Mouse (Mus musculus) stomach, postnatal 0 days (tissue): ENCODE results near the gene Lhx6. TPM values are rescaled to one million over a fixed set of nuclear protein-coding genes. Genes with fewer than 3 reads are reported as not detected.

ENCODE experiments used
- ATAC-seq: fragments of 200-750 bp; cut with Nextera tagmentation; 2 replicates; pipeline ENCODE4 v1.8.0; 2017; ENCODE audit not compliant: low FRiP score, low TSS enrichment
- DNase-seq: peaks from one replicate; pipeline ENCODE4 v3.0.0-alpha.2; 2016; ENCODE audit warnings: low spot score
- H3K27ac ChIP-seq: fragments of 300-500 bp; sonication (generic); replicated peaks from 2 replicates; pipeline ENCODE4 v1.5.1; 2014; ENCODE audit warnings: mild to moderate bottlenecking, control low read depth
- H3K27me3 ChIP-seq: fragments of 300-500 bp; sonication (generic); 2 replicates; pipeline ENCODE4 v1.6.1; 2014; ENCODE audit warnings: low read length; ENCODE audit not compliant: control insufficient read depth, insufficient read depth
- H3K36me3 ChIP-seq: fragments of 300-500 bp; sonication (generic); 2 replicates; pipeline ENCODE4 v1.6.1; 2014; ENCODE audit warnings: low read length, mixed read lengths; ENCODE audit not compliant: control insufficient read depth, insufficient read depth
- H3K4me1 ChIP-seq: fragments of 300-500 bp; sonication (generic); replicated peaks from 2 replicates; pipeline ENCODE4 v1.6.1; 2014; ENCODE audit warnings: antibody characterized with exemption; ENCODE audit not compliant: control insufficient read depth, insufficient read depth
- H3K4me2 ChIP-seq: fragments of 300-500 bp; sonication (generic); replicated peaks from 2 replicates; pipeline ENCODE4 v1.6.1; 2014; ENCODE audit warnings: low read depth, mild to moderate bottlenecking, control low read depth, moderate library complexity
- H3K4me3 ChIP-seq: fragments of 300-500 bp; sonication (generic); 2 replicates; pipeline ENCODE4 v1.5.1; 2014; ENCODE audit warnings: low read depth, low read length, control low read depth
- H3K9ac ChIP-seq: fragments of 300-500 bp; sonication (generic); 2 replicates; pipeline ENCODE4 v1.6.1; 2014; ENCODE audit warnings: mild to moderate bottlenecking, low read length, control low read depth, mixed read lengths
- H3K9me3 ChIP-seq: fragments of 300-500 bp; sonication (generic); 2 replicates; pipeline ENCODE4 v1.6.1; 2016; ENCODE audit warnings: low read length; ENCODE audit not compliant: control insufficient read depth
- CTCF ChIP-seq: IDR thresholded peaks from 2 replicates; pipeline ENCODE4 v1.5.1; 2016; ENCODE audit warnings: antibody characterized with exemption, low read depth, mild to moderate bottlenecking, moderate library complexity
- EP300 ChIP-seq: optimal IDR thresholded peaks from 2 replicates; pipeline ENCODE3; 2016; ENCODE audit warnings: antibody characterized with exemption
- WGBS: fragments of 180-500 bp; shearing (Covaris S2); extraction: QIAGEN DNeasy Blood & Tissue Kit; methylation state at CpG from one replicate; pipeline ENCODE4 v1.1.7; 2014; 5-methylcytosine and 5-hydroxymethylcytosine counted together
- polyA plus RNA-seq: library from polyadenylated mRNA; unstranded; fragments of >200 nt; fragmentation: Nextera tagmentation; extraction: Ambion mirVana; gene quantifications from 2 replicates; pipeline ENCODE4 v1.2.1, GENCODE M21; 2015

Lhx6 gene
- polyA plus RNA-seq, 1 experiment from 2014 or later: 0.41 TPM

GRCm38 (mm10) chr2:36104436-36104955 lies 712 bp downstream of the Lhx6 start:
- peak overlapping the region; percentile 65 for H3K4me2 ChIP-seq
- no peaks in the 10 kb centered on the region for H3K36me3 ChIP-seq
- ATAC-seq (no peak), DNase-seq (no peak)
- TF ChIP-seq CTCF: no peak
- no peak for TF ChIP-seq EP300
- no peaks in the 10 kb centered on the region for H3K9me3 ChIP-seq
- no peak overlapping the region for H3K27ac ChIP-seq
- H3K4me3 ChIP-seq: peak overlapping the region; percentile 45
- peak overlapping the region; percentile 41; the same call in 1 of the 2 replicates for H3K9ac ChIP-seq
- H3K27me3 ChIP-seq: peaks cover 23% of the 10 kb centered on the region; the same call in 1 of the 2 replicates
- H3K4me1 ChIP-seq: no peaks in the 10 kb centered on the region
- WGBS: under 1% methylated on average over 32 of the region's 32 CpGs

DNA sequence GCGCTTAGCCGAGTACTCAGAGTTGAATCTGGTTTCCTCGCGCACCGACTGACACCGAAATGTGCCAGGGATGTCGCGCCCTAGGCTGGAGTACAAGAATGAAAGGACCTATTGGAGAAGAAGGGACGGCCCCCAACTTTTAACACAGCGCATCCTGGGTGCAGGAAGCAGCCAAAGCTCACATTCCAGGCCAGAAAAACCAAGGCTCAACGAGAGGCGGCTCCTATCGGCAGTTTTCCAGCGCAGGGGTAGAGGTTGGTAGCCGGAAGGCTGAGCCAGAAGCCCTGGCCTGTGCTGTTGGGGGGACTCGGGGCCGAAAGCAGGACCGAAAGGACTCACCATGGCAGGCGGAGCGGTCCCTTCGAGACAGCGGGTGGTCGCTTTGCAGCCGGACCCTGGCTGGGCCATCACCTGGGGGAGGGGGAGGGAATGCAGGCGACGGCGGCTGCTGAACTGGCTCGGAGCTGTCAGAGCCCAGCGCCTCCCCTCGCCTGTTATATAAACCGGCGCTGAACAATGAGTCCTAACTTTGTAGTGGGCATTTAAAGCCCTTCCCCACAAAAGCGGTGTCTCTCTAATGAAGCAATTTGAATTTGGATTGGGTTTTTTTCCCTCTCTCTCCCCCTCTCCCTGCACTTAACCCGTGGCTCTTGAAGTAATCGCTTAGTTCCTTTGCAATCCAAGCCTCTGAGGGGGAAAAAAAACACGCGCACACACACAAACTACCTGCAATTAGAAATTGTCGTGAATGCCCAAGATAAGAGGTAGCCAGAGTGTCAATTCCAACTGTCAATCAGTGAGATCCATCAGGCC lies 1.4 kb downstream of the Lhx6 start:
- H3K9me3 ChIP-seq: no peaks in the 10 kb centered on the region
- no peaks in the 10 kb centered on the region for H3K4me1 ChIP-seq
- no peak for ATAC-seq
- H3K4me3 ChIP-seq: peak overlapping the region; percentile 45
- WGBS: 4% methylated on average over 38 of the region's 38 CpGs
- peak overlapping the region; percentile 65 for H3K4me2 ChIP-seq
- peaks cover 27% of the 10 kb centered on the region; the same call in 1 of the 2 replicates for H3K27me3 ChIP-seq
- H3K9ac ChIP-seq: no peak overlapping the region
- DNase-seq: peak; percentile 18
- no peak overlapping the region for H3K27ac ChIP-seq
- TF ChIP-seq CTCF: no peak
- no peak for TF ChIP-seq EP300
- H3K36me3 ChIP-seq: no peaks in the 10 kb centered on the region

DNA sequence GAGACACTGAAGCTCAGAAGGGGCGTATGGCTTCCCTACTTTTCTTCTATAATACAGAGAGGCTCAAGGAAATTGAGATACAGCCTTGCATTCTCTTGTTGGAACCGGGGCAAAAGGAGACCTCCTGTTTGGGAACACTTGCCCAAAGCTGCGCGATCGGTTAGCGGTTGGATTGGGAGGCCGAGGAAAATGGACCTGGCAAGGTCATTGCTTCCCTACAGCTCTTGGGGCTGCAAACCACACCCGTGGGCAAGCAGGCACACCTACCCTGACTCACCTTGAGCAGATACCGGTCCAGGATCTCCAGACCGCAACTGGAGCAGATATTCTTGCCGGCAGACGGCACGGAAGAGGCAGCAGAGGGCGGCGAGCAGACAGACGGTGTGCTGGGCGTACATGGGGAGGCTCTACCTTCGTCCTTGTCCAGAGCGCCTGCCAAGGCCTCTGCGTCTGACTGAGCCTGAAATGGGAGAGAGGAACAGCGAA lies 2.1 kb downstream of the Lhx6 start:
- DNase-seq (peak; percentile 27), ATAC-seq (no peak)
- Histone ChIP-seq H3K9ac (no peak overlapping the region), H3K4me2 (peak overlapping the region; percentile 65), H3K4me1 (no peaks in the 10 kb centered on the region), H3K27ac (no peak overlapping the region), H3K4me3 (peak overlapping the region; percentile 45), H3K9me3 (no peaks in the 10 kb centered on the region), H3K27me3 (peaks cover 28% of the 10 kb centered on the region; the same call in 1 of the 2 replicates), H3K36me3 (no peaks in the 10 kb centered on the region)
- TF ChIP-seq EP300: no peak
- TF ChIP-seq CTCF: no peak
- 3% methylated on average over 21 of the region's 21 CpGs for WGBS

- Histone ChIP-seq H3K9me3 (no peaks in the 10 kb centered on the region), H3K27me3 (peaks cover 28% of the 10 kb centered on the region; the same call in 1 of the 2 replicates), H3K4me2 (peak overlapping the region; percentile 65), H3K27ac (no peak overlapping the region), H3K4me1 (no peaks in the 10 kb centered on the region), H3K9ac (no peak overlapping the region), H3K4me3 (peak overlapping the region; percentile 45), H3K36me3 (no peaks in the 10 kb centered on the region)
- no peak for ATAC-seq
- peak; percentile 35 for DNase-seq
- WGBS: 8% methylated on average over 21 of the region's 21 CpGs
- TF ChIP-seq EP300 (no peak), CTCF (no peak)
Measured at GRCm38 (mm10) chr2:36102559-36102946, 2.7 kb downstream of the Lhx6 start.

DNA sequence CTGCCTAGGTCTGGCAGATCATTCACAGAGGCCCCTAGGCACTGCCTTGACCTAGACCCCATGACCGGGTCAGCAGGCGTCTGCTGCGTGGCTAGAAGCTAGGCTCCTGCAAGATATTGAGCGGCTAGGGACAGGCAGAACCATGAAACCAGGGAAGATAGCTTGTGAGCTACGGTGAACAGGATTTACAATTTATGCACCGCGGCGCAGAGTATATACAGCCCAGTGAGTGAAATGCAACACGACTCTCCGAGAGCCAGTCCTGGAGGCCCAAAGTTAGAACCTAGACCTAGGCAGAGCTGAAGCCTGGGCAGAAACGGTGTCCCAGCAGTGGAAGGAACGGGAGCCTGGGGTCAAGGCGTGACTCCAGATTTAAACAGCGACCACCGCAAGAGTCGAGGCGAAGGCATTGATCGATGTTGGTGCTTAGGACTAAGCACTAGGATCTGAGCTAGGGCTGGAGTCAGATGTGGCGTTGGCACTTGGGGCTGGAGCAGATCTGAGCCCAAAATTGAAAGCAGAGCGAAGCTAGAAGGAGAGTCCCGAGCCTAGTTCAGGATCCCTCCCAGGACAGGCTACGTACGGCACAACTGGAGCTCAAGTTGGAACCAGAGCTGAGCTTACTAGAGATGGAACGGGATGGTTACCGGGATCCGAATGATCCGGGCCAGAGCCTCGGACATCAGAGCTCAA lies 3.2 kb downstream of the Lhx6 start:
- peak overlapping the region; percentile 65 for H3K4me2 ChIP-seq
- no peak overlapping the region for H3K9ac ChIP-seq
- 8% methylated on average over 28 of the region's 28 CpGs for WGBS
- H3K27ac ChIP-seq: no peak overlapping the region
- no peaks in the 10 kb centered on the region for H3K9me3 ChIP-seq
- TF ChIP-seq CTCF (no peak), EP300 (no peak)
- no peaks in the 10 kb centered on the region for H3K36me3 ChIP-seq
- peak overlapping the region; percentile 45 for H3K4me3 ChIP-seq
- H3K27me3 ChIP-seq: peaks cover 29% of the 10 kb centered on the region; the same call in 1 of the 2 replicates
- no peaks in the 10 kb centered on the region for H3K4me1 ChIP-seq
- ATAC-seq (no peak), DNase-seq (no peak)
